Mouse (Mus musculus) intestine, embryonic 14.5 days (tissue): ENCODE data around the gene Smarcc1. TPM values are rescaled to one million over a fixed set of nuclear protein-coding genes. Genes with fewer than 3 reads are reported as not detected.

Experiments used
- ATAC-seq: fragments of 200-750 bp; cut with Nextera tagmentation; replicated peaks from 2 replicates; pipeline ENCODE4 v1.8.0; 2017; ENCODE audit warnings: low read depth, moderate number of reproducible peaks, moderate TSS enrichment, moderate library complexity; ENCODE audit not compliant: low FRiP score, low TSS enrichment
- DNase-seq: peaks from one replicate; pipeline ENCODE4 v3.0.0-alpha.2; 2018; ENCODE audit warnings: low spot score
- H3K27ac ChIP-seq: fragments of 300-500 bp; sonication (generic); 2 replicates; pipeline ENCODE4 v1.5.1; 2014; ENCODE audit warnings: low read depth, mild to moderate bottlenecking, control low read depth
- H3K27me3 ChIP-seq: fragments of 300-500 bp; sonication (generic); replicated peaks from 2 replicates; pipeline ENCODE4 v1.6.1; 2014; ENCODE audit warnings: low read length, control low read depth; ENCODE audit not compliant: control insufficient read depth, insufficient read depth
- H3K36me3 ChIP-seq: fragments of 300-500 bp; sonication (generic); 2 replicates; pipeline ENCODE4 v1.6.1; 2014; ENCODE audit warnings: low read length, control low read depth; ENCODE audit not compliant: control insufficient read depth, insufficient read depth
- H3K4me1 ChIP-seq: fragments of 300-500 bp; sonication (generic); replicated peaks from 2 replicates; pipeline ENCODE4 v1.6.1; 2014; ENCODE audit warnings: low read length, control low read depth, mixed read lengths; ENCODE audit not compliant: control insufficient read depth, insufficient read depth
- H3K4me2 ChIP-seq: fragments of 300-500 bp; sonication (generic); 2 replicates; pipeline ENCODE4 v1.6.1; 2014; ENCODE audit warnings: low read length
- H3K4me3 ChIP-seq: fragments of 300-500 bp; sonication (generic); 2 replicates; pipeline ENCODE4 v1.5.1; 2014; ENCODE audit warnings: low read depth, low read length, control low read depth, mixed read lengths
- H3K9ac ChIP-seq: fragments of 300-500 bp; sonication (generic); 2 replicates; pipeline ENCODE4 v1.6.1; 2014; ENCODE audit warnings: mild to moderate bottlenecking, low read length
- H3K9me3 ChIP-seq: fragments of 300-500 bp; sonication (generic); 2 replicates; pipeline ENCODE4 v1.6.1; 2016; ENCODE audit warnings: low read length, control low read depth; ENCODE audit not compliant: control insufficient read depth
- WGBS: fragments of 180-500 bp; shearing (Covaris S2); extraction: QIAGEN DNeasy Blood & Tissue Kit; methylation state at CpG from one replicate; pipeline ENCODE4 v1.1.7; 2014; 5-methylcytosine and 5-hydroxymethylcytosine counted together
- polyA plus RNA-seq: library from polyadenylated mRNA; unstranded; fragments of >200 nt; fragmentation: Nextera tagmentation; extraction: Ambion mirVana; gene quantifications from 2 replicates; pipeline ENCODE4 v1.2.1, GENCODE M21; 2014

The Smarcc1 gene
- polyA plus RNA-seq, 1 experiment from 2014 or later: 125 TPM

- Histone ChIP-seq H3K27me3 (no peaks in the 10 kb centered on the region), H3K36me3 (peaks cover 91% of the 10 kb centered on the region), H3K4me3 (no peak overlapping the region), H3K9ac (no peak overlapping the region), H3K4me1 (no peaks in the 10 kb centered on the region), H3K9me3 (no peaks in the 10 kb centered on the region), H3K27ac (no peak overlapping the region), H3K4me2 (no peak overlapping the region)
- 84% methylated on average over 10 of the region's 10 CpGs for WGBS
- ATAC-seq (no peak), DNase-seq (no peak)
Observed at GRCm38 (mm10) chr9:110229566-110230248, 112.2 kb downstream of the Smarcc1 start.

- ATAC-seq: no peak
- WGBS: 85% methylated on average over 16 of the region's 16 CpGs
- Histone ChIP-seq H3K27me3 (no peaks in the 10 kb centered on the region), H3K36me3 (peaks cover 95% of the 10 kb centered on the region), H3K9me3 (no peaks in the 10 kb centered on the region), H3K27ac (no peak overlapping the region), H3K4me1 (no peaks in the 10 kb centered on the region), H3K4me2 (no peak overlapping the region), H3K9ac (no peak overlapping the region), H3K4me3 (no peak overlapping the region)
- no peak for DNase-seq
Observed at GRCm38 (mm10) chr9:110230395-110231071, 113.0 kb downstream of the Smarcc1 start.

GRCm38 (mm10) chr9:110234962-110235361 is 117.5 kb downstream of the Smarcc1 start:
- DNase-seq: no peak
- no peak for ATAC-seq
- Histone ChIP-seq H3K4me1 (no peaks in the 10 kb centered on the region), H3K4me2 (no peak overlapping the region), H3K9me3 (no peaks in the 10 kb centered on the region), H3K9ac (no peak overlapping the region), H3K27me3 (no peaks in the 10 kb centered on the region), H3K36me3 (peaks cover 89% of the 10 kb centered on the region), H3K4me3 (no peak overlapping the region), H3K27ac (no peak overlapping the region)
- WGBS: 90% methylated on average over 6 of the region's 6 CpGs

- WGBS: 84% methylated on average over 7 of the region's 7 CpGs
- Histone ChIP-seq H3K4me3 (no peak within 1 kb of the TSS), H3K4me1 (0 out of 2 replicates have a peak, but pooled peaks cover 3% of the 10 kb centered on the region), H3K27me3 (peaks cover 15% of the 10 kb centered on the region), H3K9me3 (no peaks in the 10 kb centered on the region), H3K36me3 (peaks cover 25% of the 10 kb centered on the region), H3K27ac (no peak within 1 kb of the TSS), H3K9ac (no peak within 1 kb of the TSS), H3K4me2 (peak within 1 kb of the TSS; percentile 100)
- no peak for DNase-seq
- ATAC-seq: no peak
Observed at GRCm38 (mm10) chr9:110243221-110243833, 125.8 kb downstream of the Smarcc1 start, which contains the start of gene Cspg5. Gene Cspg5 (plus strand): TSS chr9:110243783.

- Histone ChIP-seq H3K4me3 (peak overlapping the region; percentile 60; the same call in 1 of the 2 replicates), H3K9me3 (no peaks in the 10 kb centered on the region), H3K27ac (no peak overlapping the region), H3K36me3 (peaks cover 19% of the 10 kb centered on the region; the same call in 1 of the 2 replicates), H3K4me1 (0 out of 2 replicates have a peak, but pooled peaks cover 3% of the 10 kb centered on the region), H3K27me3 (peaks cover 15% of the 10 kb centered on the region), H3K4me2 (peak overlapping the region; percentile 100), H3K9ac (no peak overlapping the region)
- DNase-seq (no peak), ATAC-seq (peak; percentile 7; the same call in 1 of the 2 replicates)
- WGBS: 23% methylated on average over 7 of the region's 7 CpGs
Observed at GRCm38 (mm10) chr9:110244567-110244888, 127.0 kb downstream of the Smarcc1 start.

GRCm38 (mm10) chr9:110244889-110245589 is 127.5 kb downstream of the Smarcc1 start:
- H3K27me3 ChIP-seq: peaks cover 15% of the 10 kb centered on the region
- H3K27ac ChIP-seq: no peak overlapping the region
- H3K9ac ChIP-seq: peak overlapping the region; percentile 46
- ATAC-seq (peak; percentile 36), DNase-seq (peak; percentile 76)
- H3K4me3 ChIP-seq: peak overlapping the region; percentile 60
- 1% methylated on average over 80 of the region's 93 CpGs for WGBS
- peak overlapping the region; percentile 100 for H3K4me2 ChIP-seq
- H3K36me3 ChIP-seq: peaks cover 16% of the 10 kb centered on the region; the same call in 1 of the 2 replicates
- no peaks in the 10 kb centered on the region for H3K9me3 ChIP-seq
- H3K4me1 ChIP-seq: 0 out of 2 replicates have a peak, but pooled peaks cover 3% of the 10 kb centered on the region

- peaks cover 15% of the 10 kb centered on the region for H3K27me3 ChIP-seq
- peak overlapping the region; percentile 100 for H3K4me2 ChIP-seq
- ATAC-seq (peak; percentile 78), DNase-seq (peak; percentile 77)
- H3K9ac ChIP-seq: peak overlapping the region; percentile 46
- 0 out of 2 replicates have a peak, but pooled peaks cover 3% of the 10 kb centered on the region for H3K4me1 ChIP-seq
- no peaks in the 10 kb centered on the region for H3K9me3 ChIP-seq
- H3K27ac ChIP-seq: no peak overlapping the region
- 2% methylated on average over 31 of the region's 40 CpGs for WGBS
- peak overlapping the region; percentile 60 for H3K4me3 ChIP-seq
- peaks cover 9% of the 10 kb centered on the region; the same call in 1 of the 2 replicates for H3K36me3 ChIP-seq
Observed at GRCm38 (mm10) chr9:110245590-110246320, 128.2 kb downstream of the Smarcc1 start.

- Histone ChIP-seq H3K4me3 (peak overlapping the region; percentile 60), H3K4me1 (0 out of 2 replicates have a peak, but pooled peaks cover 3% of the 10 kb centered on the region), H3K4me2 (peak overlapping the region; percentile 100), H3K9me3 (no peaks in the 10 kb centered on the region), H3K27me3 (peaks cover 15% of the 10 kb centered on the region), H3K27ac (no peak overlapping the region), H3K36me3 (peaks cover 4% of the 10 kb centered on the region; the same call in 1 of the 2 replicates), H3K9ac (no peak overlapping the region)
- ATAC-seq (no peak), DNase-seq (no peak)
- WGBS: 40% methylated on average over 13 of the region's 13 CpGs
Observed at GRCm38 (mm10) chr9:110246321-110246640, 128.8 kb downstream of the Smarcc1 start.
